Mouse (Mus musculus): ENCODE measurements around the gene Slc8a1.

GRCm38 (mm10) chr17:81657828-81658227, 80.3 kb downstream of the Slc8a1 start:
- no peak for TF ChIP-seq CTCF (IDR thresholded peaks at IDR 0.05; ENCODE audit: borderline replicate concordance, extremely low read depth, insufficient read depth, insufficient read length)
- no peak for TF ChIP-seq POLR2A (IDR thresholded peaks at IDR 0.05; ENCODE audit: borderline replicate concordance, extremely low read depth, insufficient read depth, insufficient read length, poor library complexity, severe bottlenecking)

All from brain, embryonic 14.5 days (tissue).